Mouse (Mus musculus) cerebellum, adult 2 months (tissue): ENCODE data around the gene Cep78.

Experiments
- CTCF ChIP-seq: fragments of 200-500 bp; IDR thresholded peaks from 2 replicates; pipeline ENCODE4 v1.5.1; 2011; ENCODE audit warnings: low read depth, mild to moderate bottlenecking, control low read depth, low read length, moderate library complexity, borderline replicate concordance; ENCODE audit not compliant: insufficient read depth
- POLR2A ChIP-seq: fragments of 200-500 bp; IDR thresholded peaks from 2 replicates; pipeline ENCODE4 v1.6.1; 2011; ENCODE audit warnings: low read length, control low read depth, borderline replicate concordance; ENCODE audit not compliant: insufficient read depth

DNA sequence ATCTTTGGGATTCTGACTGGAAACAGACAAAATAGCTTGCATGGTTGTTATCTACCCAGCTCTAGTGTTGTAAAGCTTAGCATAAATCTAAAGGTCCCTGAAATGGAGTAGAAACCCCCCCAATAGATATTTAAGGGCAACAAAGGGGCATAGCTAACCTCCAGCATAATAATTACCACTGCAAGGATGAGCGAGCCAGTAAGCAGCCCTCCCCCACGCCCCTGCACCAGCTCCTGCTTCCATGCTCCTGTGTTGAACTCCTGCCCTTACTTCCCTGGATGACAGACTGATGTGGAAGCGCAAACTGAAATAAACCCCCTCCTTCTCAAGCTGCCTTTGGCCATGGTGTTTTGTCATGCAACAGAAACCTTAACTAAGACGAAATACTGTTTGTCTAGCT lies 11.4 kb downstream of the Cep78 start:
- TF ChIP-seq POLR2A = no peak
- no peak for TF ChIP-seq CTCF
